Mouse (Mus musculus): ENCODE measurements around the gene Rundc3a. TPM values are rescaled to one million over a fixed set of nuclear protein-coding genes. Genes with fewer than 3 reads are reported as not detected.

Gene Rundc3a
- polyA plus RNA-seq, 1 experiment from 2014 or later: 160 TPM

GRCm38 (mm10) chr11:102435754-102436470 lies 42.7 kb downstream of the Rundc3a start:
- ATAC-seq (replicated peaks): no peak
- Histone ChIP-seq H3K36me3 (replicated peaks) (peaks cover 40% of the 10 kb centered on the region), H3K27ac (no peak overlapping the region), H3K27me3 (replicated peaks) (no peaks in the 10 kb centered on the region), H3K9ac (no peak overlapping the region), H3K9me3 (no peaks in the 10 kb centered on the region), H3K4me2 (no peak overlapping the region), H3K4me1 (peaks cover 39% of the 10 kb centered on the region), H3K4me3 (no peak overlapping the region)
- 90% methylated on average over 18 of the region's 18 CpGs for WGBS

GRCm38 (mm10) chr11:102436471-102436790 lies 43.2 kb downstream of the Rundc3a start:
- Histone ChIP-seq H3K27me3 (replicated peaks) (no peaks in the 10 kb centered on the region), H3K9ac (no peak overlapping the region), H3K36me3 (replicated peaks) (peaks cover 40% of the 10 kb centered on the region), H3K4me2 (no peak overlapping the region), H3K9me3 (no peaks in the 10 kb centered on the region), H3K4me1 (peaks cover 34% of the 10 kb centered on the region), H3K4me3 (no peak overlapping the region), H3K27ac (no peak overlapping the region)
- ATAC-seq (replicated peaks): no peak
- 81% methylated on average over 10 of the region's 10 CpGs for WGBS

- 5% methylated on average over 84 of the region's 87 CpGs for WGBS
- Histone ChIP-seq H3K9ac (peak overlapping the region; percentile 17; the same call in 1 of the 2 replicates), H3K27ac (peak overlapping the region; percentile 15; the same call in 1 of the 2 replicates), H3K4me1 (peaks cover 28% of the 10 kb centered on the region), H3K4me3 (peak overlapping the region; percentile 16), H3K9me3 (no peaks in the 10 kb centered on the region), H3K36me3 (replicated peaks) (peaks cover 40% of the 10 kb centered on the region), H3K4me2 (peak overlapping the region; percentile 46), H3K27me3 (replicated peaks) (no peaks in the 10 kb centered on the region)
- ATAC-seq (replicated peaks): no peak
Measured at GRCm38 (mm10) chr11:102437120-102438061, 44.2 kb downstream of the Rundc3a start.

GRCm38 (mm10) chr11:102438212-102439092 lies 45.2 kb downstream of the Rundc3a start:
- Histone ChIP-seq H3K9ac (peak overlapping the region; percentile 17; the same call in 1 of the 2 replicates), H3K36me3 (replicated peaks) (peaks cover 47% of the 10 kb centered on the region), H3K27me3 (replicated peaks) (no peaks in the 10 kb centered on the region), H3K27ac (peak overlapping the region; percentile 35; the same call in 1 of the 2 replicates), H3K4me3 (peak overlapping the region; percentile 16), H3K9me3 (no peaks in the 10 kb centered on the region), H3K4me1 (peaks cover 28% of the 10 kb centered on the region), H3K4me2 (peak overlapping the region; percentile 46)
- ATAC-seq (replicated peaks): peak; percentile 27; the same call in 1 of the 2 replicates
- 9% methylated on average over 77 of the region's 77 CpGs for WGBS

GRCm38 (mm10) chr11:102439093-102440082 lies 46.2 kb downstream of the Rundc3a start:
- Histone ChIP-seq H3K4me3 (no peak overlapping the region), H3K4me2 (no peak overlapping the region), H3K27ac (no peak overlapping the region), H3K9me3 (no peaks in the 10 kb centered on the region), H3K4me1 (peaks cover 34% of the 10 kb centered on the region), H3K9ac (no peak overlapping the region), H3K27me3 (replicated peaks) (no peaks in the 10 kb centered on the region), H3K36me3 (replicated peaks) (peaks cover 47% of the 10 kb centered on the region)
- WGBS: 78% methylated on average over 14 of the region's 14 CpGs
- ATAC-seq (replicated peaks): no peak

GRCm38 (mm10) chr11:102440255-102440654 lies 47.1 kb downstream of the Rundc3a start:
- ATAC-seq (replicated peaks): no peak
- no peaks in the 10 kb centered on the region for H3K9me3 ChIP-seq
- H3K36me3 ChIP-seq (replicated peaks): peaks cover 39% of the 10 kb centered on the region
- no peak overlapping the region for H3K9ac ChIP-seq
- WGBS: 88% methylated on average over 8 of the region's 8 CpGs
- H3K4me3 ChIP-seq: no peak overlapping the region
- no peak overlapping the region for H3K27ac ChIP-seq
- H3K27me3 ChIP-seq (replicated peaks): no peaks in the 10 kb centered on the region
- peaks cover 42% of the 10 kb centered on the region for H3K4me1 ChIP-seq
- no peak overlapping the region for H3K4me2 ChIP-seq

GRCm38 (mm10) chr11:102441434-102441833 lies 48.2 kb downstream of the Rundc3a start:
- H3K4me2 ChIP-seq: no peak overlapping the region
- ATAC-seq (replicated peaks): no peak
- H3K4me1 ChIP-seq: peaks cover 54% of the 10 kb centered on the region
- WGBS: 81% methylated on average over 3 of the region's 3 CpGs
- H3K9me3 ChIP-seq: no peaks in the 10 kb centered on the region
- H3K4me3 ChIP-seq: no peak overlapping the region
- H3K27ac ChIP-seq: no peak overlapping the region
- no peaks in the 10 kb centered on the region for H3K27me3 ChIP-seq (replicated peaks)
- peaks cover 27% of the 10 kb centered on the region for H3K36me3 ChIP-seq (replicated peaks)
- H3K9ac ChIP-seq: no peak overlapping the region

GRCm38 (mm10) chr11:102442089-102442488 lies 48.9 kb downstream of the Rundc3a start:
- H3K4me3 ChIP-seq: no peak overlapping the region
- peaks cover 51% of the 10 kb centered on the region for H3K4me1 ChIP-seq
- no peaks in the 10 kb centered on the region for H3K27me3 ChIP-seq (replicated peaks)
- no peak for ATAC-seq (replicated peaks)
- no peak overlapping the region for H3K27ac ChIP-seq
- H3K9me3 ChIP-seq: no peaks in the 10 kb centered on the region
- H3K4me2 ChIP-seq: no peak overlapping the region
- H3K9ac ChIP-seq: no peak overlapping the region
- peaks cover 26% of the 10 kb centered on the region for H3K36me3 ChIP-seq (replicated peaks)
- 90% methylated on average over 6 of the region's 6 CpGs for WGBS

- no peak overlapping the region for H3K9ac ChIP-seq
- peaks cover 46% of the 10 kb centered on the region for H3K4me1 ChIP-seq
- no peak overlapping the region for H3K4me3 ChIP-seq
- H3K27ac ChIP-seq: no peak overlapping the region
- ATAC-seq (replicated peaks): no peak
- no peaks in the 10 kb centered on the region for H3K27me3 ChIP-seq (replicated peaks)
- H3K36me3 ChIP-seq (replicated peaks): peaks cover 26% of the 10 kb centered on the region
- H3K9me3 ChIP-seq: no peaks in the 10 kb centered on the region
- 70% methylated on average over 12 of the region's 12 CpGs for WGBS
- peak overlapping the region; percentile 5; the same call in 1 of the 2 replicates for H3K4me2 ChIP-seq
Measured at GRCm38 (mm10) chr11:102443740-102444139, 50.5 kb downstream of the Rundc3a start.

- Histone ChIP-seq H3K4me2 (peak overlapping the region; percentile 85; the same call in 1 of the 2 replicates), H3K9me3 (no peaks in the 10 kb centered on the region), H3K27me3 (replicated peaks) (no peaks in the 10 kb centered on the region; the same call in 1 of the 2 replicates), H3K36me3 (replicated peaks) (peaks cover 23% of the 10 kb centered on the region), H3K4me1 (peaks cover 44% of the 10 kb centered on the region), H3K9ac (no peak overlapping the region), H3K27ac (no peak overlapping the region), H3K4me3 (peak overlapping the region; percentile 97; the same call in 1 of the 2 replicates)
- ATAC-seq (replicated peaks): no peak
- 75% methylated on average over 3 of the region's 3 CpGs for WGBS
Measured at GRCm38 (mm10) chr11:102444321-102444720, 51.1 kb downstream of the Rundc3a start.

- Histone ChIP-seq H3K4me3 (peak overlapping the region; percentile 97), H3K9ac (peak overlapping the region; percentile 99), H3K36me3 (replicated peaks) (peaks cover 19% of the 10 kb centered on the region; the same call in 1 of the 2 replicates), H3K4me1 (peaks cover 44% of the 10 kb centered on the region), H3K27me3 (replicated peaks) (no peaks in the 10 kb centered on the region; the same call in 1 of the 2 replicates), H3K9me3 (no peaks in the 10 kb centered on the region), H3K4me2 (peak overlapping the region; percentile 85), H3K27ac (peak overlapping the region; percentile 99)
- no peak for ATAC-seq (replicated peaks)
- WGBS: 7% methylated on average over 6 of the region's 6 CpGs
Measured at GRCm38 (mm10) chr11:102444781-102445180, 51.6 kb downstream of the Rundc3a start.

All from midbrain, embryonic 15.5 days (tissue).